Mouse (Mus musculus) mature B cell (primary cell): ENCODE data around the gene Slc25a1.

Experiments
- in situ Hi-C: fragments of 300-500 bp; cut with MboI; formaldehyde crosslinking; loops from 2 replicates; pipeline ENCODE4 v1.14.3; 2019

Slc25a1 gene

DNA sequence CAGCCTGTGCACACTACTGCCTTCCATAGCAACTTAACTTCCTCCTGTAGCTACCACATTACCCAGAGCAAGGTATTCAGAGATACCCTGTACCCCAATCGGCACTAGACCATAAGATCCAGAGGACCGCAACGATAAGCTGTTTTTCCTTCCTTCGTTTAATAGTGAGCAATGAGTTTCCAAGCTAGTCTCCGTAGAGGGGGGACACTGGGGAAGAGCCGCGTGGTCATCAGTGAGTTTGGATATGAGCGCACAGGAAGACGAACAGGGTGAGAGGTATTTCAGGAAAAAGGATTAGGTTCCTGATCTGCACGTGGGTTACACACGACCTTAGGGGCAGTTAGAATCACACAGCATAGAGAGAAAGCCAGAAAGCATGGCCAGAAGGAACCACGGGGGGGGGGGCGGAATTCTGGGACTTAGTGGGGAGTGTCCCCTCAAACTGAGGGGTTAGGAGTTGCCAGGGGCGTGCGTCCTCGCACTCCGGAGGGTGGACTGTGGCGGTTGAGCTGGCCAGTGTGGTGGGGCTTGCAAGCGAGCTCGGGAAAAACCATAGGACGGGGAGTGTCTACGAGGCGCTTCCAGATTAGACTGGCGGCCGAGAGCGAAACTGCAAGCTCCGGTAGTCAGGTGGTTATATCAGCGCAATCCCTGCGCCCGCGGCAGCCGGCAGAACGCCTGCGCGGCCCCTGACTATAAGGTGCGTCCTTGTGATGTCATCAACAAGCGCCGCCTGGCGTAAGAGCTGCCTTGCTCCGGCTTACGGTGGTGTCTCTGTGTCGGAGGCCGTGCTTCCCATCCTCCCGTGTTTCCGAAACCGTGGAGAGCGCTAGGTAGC, 6.5 kb downstream of the Slc25a1 start:
- in situ Hi-C loops, result no loop called here

DNA sequence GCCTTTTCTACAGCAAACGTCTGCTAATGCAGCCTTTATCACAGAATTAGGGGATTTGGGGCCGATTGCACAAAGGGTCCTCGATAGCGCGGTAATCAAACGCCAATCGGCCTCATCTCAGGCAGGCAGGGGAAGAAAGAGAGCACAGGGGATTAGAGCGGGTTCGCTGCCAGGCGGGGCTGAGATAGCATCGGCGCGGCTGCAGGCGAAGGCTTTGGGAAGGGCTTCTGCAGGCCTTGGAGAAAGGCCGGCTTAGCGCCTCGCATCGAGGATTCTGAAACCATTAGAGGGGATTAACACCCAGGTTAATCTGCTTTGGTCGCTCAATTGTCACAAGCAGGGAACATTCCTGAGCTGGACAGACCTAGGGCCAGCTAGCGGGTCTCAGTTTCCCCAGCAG, 7.4 kb downstream of the Slc25a1 start:
- in situ Hi-C loops, result no loop called here

DNA sequence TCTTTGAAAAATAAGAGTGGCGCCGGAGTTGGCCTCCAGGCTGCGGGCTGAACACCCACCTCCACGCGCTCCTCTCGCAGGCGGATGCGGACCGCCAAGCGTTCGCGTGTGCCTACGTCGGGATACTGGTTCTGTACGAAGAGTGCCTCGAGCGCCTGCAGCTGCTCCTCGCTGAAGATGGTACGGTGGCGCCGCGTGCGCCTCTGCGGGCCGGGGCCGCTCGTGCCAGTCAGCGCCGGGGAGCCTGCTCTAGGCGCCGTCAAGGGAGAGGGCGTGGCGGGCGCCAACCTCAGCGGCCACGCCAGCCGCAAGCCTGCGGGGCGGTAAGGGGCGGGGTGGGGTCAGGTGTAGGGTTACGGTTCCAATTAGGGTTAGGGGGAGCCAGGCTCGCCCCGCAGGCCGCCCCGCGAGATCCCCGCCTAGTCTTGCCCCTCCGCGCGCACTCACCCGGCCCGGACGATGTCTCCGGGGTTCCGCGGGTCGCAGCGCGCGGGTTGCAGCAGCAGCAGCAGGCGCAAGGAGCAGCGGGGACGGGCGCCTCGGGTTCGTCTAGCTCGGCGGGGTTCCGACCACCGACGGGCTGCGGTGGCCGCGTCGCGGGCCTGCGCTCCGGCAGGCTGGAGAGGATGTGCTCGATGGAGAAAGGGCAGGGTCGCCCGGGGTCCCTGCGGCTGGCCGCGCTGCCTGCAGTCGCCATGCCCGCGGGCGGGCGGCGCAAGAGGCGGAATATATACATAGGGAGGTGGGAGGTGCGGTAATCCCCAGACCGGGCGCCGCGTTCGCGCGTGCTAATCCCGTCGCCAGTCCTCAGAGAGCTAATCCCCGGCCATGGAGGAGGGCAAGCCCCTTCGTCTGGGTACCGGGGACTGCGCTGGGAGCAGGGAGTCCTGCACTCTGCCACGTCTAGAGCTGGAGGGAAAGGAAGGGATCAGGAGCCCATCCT, 13.4 kb downstream of the Slc25a1 start, which contains the start of gene Gsc2:
TSS of gene Gsc2 (minus strand) at position 753 of the 943 bp plus-strand sequence.
- in situ Hi-C loops, result no loop called here

GRCm38 (mm10) chr16:17911052-17911595, 16.9 kb downstream of the Slc25a1 start, which contains the start of gene Ess2:
Ess2 (minus strand) TSS chr16:17911348.
- in situ Hi-C loops, result no loop called here

DNA sequence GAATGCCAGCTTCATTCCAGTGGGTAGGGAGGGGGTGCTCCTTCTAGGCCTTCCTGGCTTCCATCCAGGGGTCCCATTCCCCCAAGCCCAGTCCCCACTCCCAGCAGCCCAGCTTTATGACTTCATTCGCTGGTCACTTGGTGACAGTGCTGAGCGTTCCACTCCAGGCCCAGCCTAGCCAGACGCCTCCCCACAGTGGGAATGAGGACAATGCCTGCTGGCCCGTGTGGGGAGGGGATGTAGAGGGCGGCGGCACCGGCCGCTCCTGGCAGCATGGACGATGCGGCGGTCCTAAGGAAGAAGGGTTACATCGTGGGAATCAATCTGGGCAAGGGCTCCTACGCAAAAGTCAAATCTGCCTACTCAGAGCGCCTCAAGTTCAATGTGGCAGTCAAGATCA, 29.6 kb downstream of the Slc25a1 start, which contains the start of the genes Dgcr2 and Tssk2:
TSS of gene Dgcr2 (minus strand) at position 101 of the 400 bp plus-strand sequence.
TSS of gene Tssk2 (plus strand) at position 176 of the 400 bp plus-strand sequence.
- in situ Hi-C loops, result no loop called here

- in situ Hi-C loops, result no loop called here
These were observed 31.9 kb downstream of the Slc25a1 start for GRCm38 (mm10) chr16:17896091-17896490.

DNA sequence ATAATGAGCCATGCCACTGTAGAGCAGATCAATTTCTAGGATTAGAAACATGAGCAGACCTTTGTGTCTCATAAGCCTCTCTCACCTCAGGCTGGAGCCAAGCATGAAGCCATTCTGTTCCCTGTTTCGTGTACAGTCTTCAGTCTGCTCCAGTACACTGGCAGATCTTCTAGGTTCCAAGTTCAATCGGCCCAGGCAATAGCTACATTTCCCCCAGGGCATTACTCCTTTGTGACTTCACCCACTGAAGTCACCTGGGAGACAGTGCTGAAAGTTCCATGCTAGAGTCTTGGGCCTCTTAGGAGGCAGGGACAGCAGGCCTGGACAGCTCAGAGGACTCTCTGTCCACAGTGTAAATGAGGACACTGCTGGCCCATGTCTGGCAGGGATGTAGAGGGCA, 34.1 kb downstream of the Slc25a1 start, which contains the start of gene Tssk1:
TSS of gene Tssk1 (plus strand) at position 301 of the 400 bp plus-strand sequence.
- in situ Hi-C loops, result no loop called here

- in situ Hi-C loops, result no loop called here
These were observed 35.4 kb downstream of the Slc25a1 start for GRCm38 (mm10) chr16:17892606-17893005.

- in situ Hi-C loops, result no loop called here
These were observed 36.5 kb downstream of the Slc25a1 start, which contains the start of gene Gm20518 for GRCm38 (mm10) chr16:17891567-17891959. Gm20518 (minus strand) TSS chr16:17891671.

DNA sequence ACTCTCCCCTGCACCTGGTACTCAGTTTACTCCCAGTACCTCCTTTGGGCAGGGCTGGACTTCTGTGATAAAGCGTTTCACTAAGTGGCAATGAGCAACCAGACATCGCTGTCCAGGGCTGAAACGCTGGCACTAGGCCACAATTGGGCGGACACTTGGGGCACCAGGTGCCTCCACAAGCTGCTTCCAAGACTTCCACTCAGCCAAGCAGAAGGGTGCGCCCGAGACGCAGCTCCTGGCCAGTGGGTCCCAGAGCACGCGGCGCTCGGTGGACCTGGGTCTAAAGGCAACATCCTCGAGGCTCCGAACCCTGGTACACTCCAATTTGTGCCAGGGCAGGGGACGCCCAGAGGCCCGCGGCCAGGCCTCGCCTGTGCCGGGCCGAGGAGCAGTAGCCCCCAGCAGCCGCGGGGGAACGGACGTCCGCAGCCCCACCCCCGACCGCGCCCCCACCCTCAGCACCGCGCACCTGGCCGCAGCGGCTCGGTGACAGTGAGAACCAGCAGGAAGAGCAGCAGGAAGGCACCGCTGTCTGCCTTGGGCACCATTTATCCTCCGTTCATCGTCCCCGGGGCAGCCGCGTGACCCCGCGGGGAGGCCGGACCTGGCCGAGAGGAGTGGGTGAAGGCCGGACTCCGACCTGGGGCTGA, 37.0 kb downstream of the Slc25a1 start:
- in situ Hi-C loops, result no loop called here

DNA sequence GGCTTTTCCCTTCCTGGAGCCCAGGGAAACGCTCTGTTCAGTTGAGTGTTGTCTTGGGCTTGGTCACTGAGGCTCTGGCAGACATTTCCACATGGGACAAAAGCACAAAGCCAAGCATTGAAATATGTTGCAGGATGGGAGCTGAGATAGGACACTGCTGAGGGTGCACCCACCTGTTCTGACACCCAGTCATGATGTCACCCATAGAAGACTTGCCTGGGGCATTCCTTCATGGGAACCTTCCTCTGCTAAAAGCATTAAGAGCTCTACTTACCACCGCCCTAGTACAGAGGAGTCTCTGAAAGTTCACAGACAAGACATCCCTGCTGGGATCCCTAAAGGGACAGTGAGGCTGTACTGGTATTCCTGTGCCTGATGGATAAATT, 37.7 kb downstream of the Slc25a1 start:
- in situ Hi-C loops, result no loop called here

GRCm38 (mm10) chr16:17889689-17890341, 38.2 kb downstream of the Slc25a1 start:
- in situ Hi-C loops, result no loop called here

DNA sequence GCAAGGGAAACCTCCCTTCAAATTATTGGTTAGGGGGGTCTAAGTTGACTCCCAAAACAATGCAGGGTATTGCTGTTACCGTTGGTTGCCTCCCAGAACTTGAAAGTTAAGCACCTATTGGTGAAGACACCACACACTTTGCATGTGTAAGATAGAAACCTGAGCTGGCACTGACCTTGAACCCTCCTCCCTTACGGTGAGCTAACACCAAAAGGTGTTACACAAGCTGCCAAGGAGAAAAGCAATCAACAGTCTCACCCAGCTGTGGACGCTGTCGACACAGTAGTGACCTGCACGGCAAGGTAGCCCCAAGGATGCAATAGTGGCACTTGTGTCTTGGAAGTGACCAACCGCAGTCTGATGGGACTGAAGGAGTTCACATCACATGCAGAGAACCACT, 43.9 kb downstream of the Slc25a1 start:
- in situ Hi-C loops, result no loop called here

DNA sequence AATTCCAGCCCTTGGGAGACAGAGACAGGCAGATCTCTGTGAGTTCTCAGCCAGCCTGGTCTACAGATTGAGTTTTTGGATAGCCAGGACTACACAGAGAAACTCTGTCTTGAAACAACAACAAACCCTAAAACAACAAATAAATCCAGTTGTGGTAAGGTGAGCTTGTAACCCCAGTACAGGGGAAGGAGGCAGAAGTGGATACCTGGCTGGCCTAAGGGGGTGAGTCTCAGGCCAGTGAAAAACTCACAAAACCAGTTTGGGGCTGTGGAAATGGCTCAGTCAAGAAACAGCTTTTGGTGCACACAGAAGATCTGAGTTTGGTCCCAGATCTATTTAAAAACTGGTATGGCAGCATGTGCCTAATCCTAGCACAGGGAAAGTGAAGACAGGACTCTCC, 45.8 kb downstream of the Slc25a1 start:
- in situ Hi-C loops, result no loop called here

DNA sequence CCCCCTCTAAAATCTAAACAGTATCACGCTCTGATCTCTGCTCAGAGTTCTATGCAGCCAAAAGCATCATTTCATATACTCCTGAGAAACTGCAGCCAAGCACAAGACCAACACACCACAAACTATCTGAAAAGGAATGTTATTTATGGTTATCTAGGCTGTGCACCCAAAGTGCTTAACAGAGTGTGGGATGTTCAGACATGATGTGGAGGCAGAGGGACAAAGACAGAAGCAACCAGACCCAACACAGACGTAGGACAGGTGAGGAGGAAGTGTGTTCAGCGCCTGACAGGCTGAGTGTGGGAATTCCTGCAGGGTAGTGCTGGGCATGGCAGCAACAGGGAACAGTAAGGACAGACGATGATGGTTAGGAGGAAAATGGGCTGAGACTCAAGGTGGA, 48.4 kb downstream of the Slc25a1 start:
- in situ Hi-C loops, result no loop called here

DNA sequence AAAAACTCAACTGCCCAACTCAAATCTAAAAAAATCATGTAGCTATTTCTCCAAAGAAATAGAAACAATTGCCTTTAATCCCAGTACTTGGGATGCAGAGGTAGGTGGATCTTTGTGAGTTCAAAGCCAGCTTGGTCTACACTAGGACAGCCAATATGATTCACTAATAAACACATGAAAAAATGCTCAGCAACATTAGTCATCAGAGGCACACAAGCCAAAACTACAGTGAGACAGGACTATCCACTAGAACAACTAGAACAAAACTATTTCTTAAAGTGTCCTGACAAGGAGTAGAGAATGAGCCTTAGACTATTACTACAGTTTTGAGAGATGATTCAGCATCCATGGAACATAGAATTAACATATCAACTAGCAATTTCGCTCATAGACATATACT, 51.9 kb downstream of the Slc25a1 start:
- in situ Hi-C loops, result no loop called here
